Mouse (Mus musculus) CD4-positive, CD25-positive, alpha-beta regulatory T cell, adult 2 months (primary cell): Measurements from ENCODE around the gene Ppp1ca.

Source experiments
- DNase-seq: peaks from one replicate; pipeline ENCODE4 v3.0.0-alpha.2; 2012; ENCODE audit warnings: low read depth, low spot score

Ppp1ca gene

GRCm38 (mm10) chr19:4231253-4232185 is 39.7 kb downstream of the Ppp1ca start, which contains the start of gene Pold4:
Gene Pold4 (plus strand): TSS chr19:4231899.
- peak; percentile 97 for DNase-seq

GRCm38 (mm10) chr19:4232186-4232572 is 40.3 kb downstream of the Ppp1ca start:
- no peak for DNase-seq

- no peak for DNase-seq
Observed at GRCm38 (mm10) chr19:4232651-4233050, 40.8 kb downstream of the Ppp1ca start.

DNA sequence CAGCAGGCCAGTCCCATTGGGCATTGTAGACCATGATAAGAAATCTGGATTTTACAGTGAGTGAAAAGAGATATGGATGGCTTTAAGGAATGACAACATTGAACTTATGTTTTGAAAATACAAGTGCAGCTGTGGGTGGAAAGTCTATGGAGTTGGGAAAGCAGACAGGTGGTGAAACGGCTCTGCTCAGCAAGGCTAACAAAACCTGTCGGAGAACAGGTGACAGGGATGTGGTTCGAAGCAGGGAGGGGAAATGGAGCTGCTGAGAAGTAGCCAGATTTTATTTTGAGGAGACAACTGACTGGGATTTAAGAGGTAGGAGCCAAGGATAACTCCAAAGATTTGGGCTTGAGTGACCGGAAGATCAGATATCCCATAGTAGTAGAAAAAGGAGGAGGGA is 42.7 kb downstream of the Ppp1ca start:
- no peak for DNase-seq

DNA sequence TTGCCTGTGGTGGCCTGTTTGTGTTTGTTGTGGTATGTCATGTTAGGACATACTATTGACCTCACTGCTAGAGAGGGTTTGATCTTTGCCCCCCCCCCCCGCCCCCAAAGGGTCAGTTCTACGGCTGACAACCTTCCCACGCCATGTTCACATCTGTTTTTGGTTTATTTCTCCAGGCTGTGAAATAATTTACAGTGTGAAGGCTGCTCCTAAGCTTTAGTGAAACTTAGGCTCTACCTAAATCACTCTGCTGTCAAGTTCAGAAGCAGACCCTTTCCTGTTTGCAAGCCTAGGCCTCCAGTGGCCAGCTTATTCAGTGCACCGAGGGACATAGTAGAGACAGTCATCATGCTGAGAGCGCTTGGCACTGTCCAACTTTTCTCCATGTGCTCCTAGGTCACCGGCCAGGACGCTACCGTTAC is 48.4 kb downstream of the Ppp1ca start:
- DNase-seq, result no peak

- DNase-seq, result peak; percentile 55
Observed at GRCm38 (mm10) chr19:4242416-4242815, 50.6 kb downstream of the Ppp1ca start.

DNA sequence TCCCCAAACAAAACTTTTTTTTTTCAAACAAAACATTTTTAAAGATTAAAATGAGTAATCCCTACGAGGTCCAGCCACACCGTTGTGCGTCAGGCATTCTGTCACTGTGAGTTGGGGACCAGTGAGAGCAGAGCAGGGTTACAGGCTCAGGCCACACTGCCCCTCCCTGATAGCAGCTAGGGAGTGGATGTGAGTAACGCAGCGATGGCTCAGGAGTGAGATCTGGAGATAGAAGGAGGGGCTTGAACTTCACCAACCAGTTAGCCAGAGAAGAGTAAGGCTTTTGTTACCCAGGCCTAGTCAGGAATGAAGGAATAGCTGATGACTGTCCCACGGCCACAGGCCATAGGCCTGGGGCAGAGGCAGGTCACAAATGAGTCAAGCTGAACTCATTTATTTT is 52.9 kb downstream of the Ppp1ca start:
- no peak for DNase-seq
